15 mouse cellular contexts compared by ENCODE assay signal in the genomic region with DNA sequence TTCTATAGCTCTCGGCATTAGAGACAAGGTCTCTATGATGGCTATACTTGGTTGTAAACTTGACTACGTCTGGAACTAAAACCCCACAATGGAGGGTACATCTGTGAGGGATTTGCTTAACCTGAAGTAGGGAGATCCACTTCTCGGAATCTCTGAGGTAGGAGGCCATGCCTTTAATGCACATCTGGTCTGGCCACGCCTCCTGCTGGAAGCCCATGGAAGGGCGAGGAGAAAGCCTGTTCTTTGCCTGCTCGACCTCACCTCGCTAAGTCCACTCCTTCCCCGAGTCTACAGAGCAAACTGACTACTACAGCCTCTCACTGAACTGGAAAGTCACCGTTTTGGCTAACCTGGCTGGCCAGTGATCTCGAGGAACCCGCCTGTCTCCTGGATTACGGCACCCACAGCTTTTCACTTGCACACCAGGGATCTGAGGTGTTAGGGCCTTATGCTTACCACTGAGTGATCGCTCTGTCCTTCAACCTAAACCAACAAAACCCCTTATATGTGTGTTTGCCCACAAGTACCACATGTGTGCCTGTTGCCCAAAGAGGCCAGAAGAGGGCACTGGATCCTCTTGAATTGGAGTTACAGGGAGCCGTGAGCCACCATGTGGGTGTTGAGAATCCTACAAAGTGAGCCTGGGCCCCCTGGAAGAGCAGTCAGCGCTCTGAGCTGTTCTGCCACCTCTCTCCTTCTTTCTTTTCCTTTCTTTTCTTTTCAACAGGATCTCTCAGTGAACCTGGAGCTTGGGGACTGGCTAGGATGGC. TPM values are rescaled to one million over a fixed set of nuclear protein-coding genes. Genes with fewer than 3 reads are reported as not detected.
DNase-seq lines count a peak whose midpoint lies in the region; ATAC-seq and TF ChIP-seq lines count a peak whose summit lies in the region.
"Had no signal": no experiment of that assay in that cellular context is flagged by ENCODE, and none has a peak within 500 bp of the region (broad histone marks: within the 10 kb centered on the region; RNA-seq: fewer than 3 reads in every experiment).

No protein-coding gene starts in this region.

- H3K27ac ChIP-seq in kidney, postnatal 0 days = no peak overlapping the region
- no peak overlapping the region for H3K27ac ChIP-seq in CH12.LX (ENCODE audit: insufficient read depth, low read depth)
- H3K27ac ChIP-seq: heart, embryonic 13.5 days; hindbrain, embryonic 10.5 days; liver, embryonic 13.5 days; midbrain, embryonic 15.5 days had no signal

- peak; percentile 3 for TF ChIP-seq RAD21 in CH12.LX (IDR thresholded peaks at IDR 0.05; ENCODE audit: low read depth, low read length)

- WGBS in kidney, postnatal 0 days = 81% methylated on average over 15 of the region's 15 CpGs

- H3K27me3 ChIP-seq in kidney, postnatal 0 days (ENCODE audit: insufficient read depth, low read length) = no peaks in the 10 kb centered on the region
- H3K27me3 ChIP-seq in CH12.LX (replicated peaks) = no peaks in the 10 kb centered on the region
- H3K27me3 ChIP-seq: heart, embryonic 13.5 days; liver, embryonic 13.5 days; midbrain, embryonic 15.5 days had no signal

- no peak overlapping the region for H3K9ac ChIP-seq in kidney, postnatal 0 days (ENCODE audit: low read depth, low read length)
- H3K9ac ChIP-seq in CH12.LX (ENCODE audit: insufficient read depth, low read depth) = no peak overlapping the region
- H3K9ac ChIP-seq: heart, embryonic 13.5 days; liver, embryonic 13.5 days; midbrain, embryonic 15.5 days had no signal

- dilution Hi-C loops in CH12.LX (cut with MboI; ENCODE audit: extremely low pct_ligation_motif_present, extremely low pct_unique_long_range_greater_than_20kb, low sequenced_read_pairs) = no loop called here

- peak; percentile 34 for TF ChIP-seq CTCF in kidney, postnatal 0 days (IDR thresholded peaks at IDR 0.05; ENCODE audit: low read depth)
- peak in 1 of 2 experiments; percentile 44; a peak in 2 of 4 replicates for TF ChIP-seq CTCF in CH12.LX (conservative IDR thresholded peaks at IDR 0.05 in 1 of 2, IDR thresholded peaks at IDR 0.05 in 1 of 2; ENCODE audit: low read depth in 2 of 2, low read length in 2 of 2)
- peak; percentile 20; the same call in 1 of the 2 replicates for TF ChIP-seq CTCF in brain, embryonic 14.5 days (IDR thresholded peaks at IDR 0.05; ENCODE audit: borderline replicate concordance, extremely low read depth, insufficient read depth, insufficient read length)

- no peaks in the 10 kb centered on the region for H3K4me1 ChIP-seq in kidney, postnatal 0 days (replicated peaks; ENCODE audit: insufficient read depth, low read length)
- peaks cover 7 to 11% of the 10 kb centered on the region in 2 experiments for H3K4me1 ChIP-seq in CH12.LX (ENCODE audit: control insufficient read depth in 1 of 2, insufficient read depth in 2 of 2)

- H3K9me3 ChIP-seq in kidney, postnatal 0 days (replicated peaks; ENCODE audit: low read length) = no peaks in the 10 kb centered on the region
- peaks cover 7% of the 10 kb centered on the region for H3K9me3 ChIP-seq in CH12.LX (replicated peaks; ENCODE audit: low read length)
- H3K9me3 ChIP-seq: heart, embryonic 13.5 days; liver, embryonic 13.5 days; midbrain, embryonic 15.5 days had no signal

- no peak for DNase-seq in kidney, postnatal 0 days (ENCODE audit: low spot score)
- no peak for DNase-seq in kidney, postnatal 25 days
- DNase-seq in 416B (ENCODE audit: low read depth) = peak; percentile 28
- no peak for DNase-seq in CH12.LX (ENCODE audit: extremely low read depth)
- DNase-seq in brain, embryonic 14.5 days (ENCODE audit: low read depth) = no peak
- DNase-seq in T-cell, adult 2 months (ENCODE audit: low spot score) = no peak
- no peak for DNase-seq in spleen, postnatal 4 days (ENCODE audit: low spot score in 2 of 2)
- DNase-seq: adrenal gland, postnatal 36 days; cerebellum, postnatal 10 days; gastrocnemius, postnatal 36 days; liver, embryonic 13.5 days; lung, postnatal 4 days had no signal

- H3K36me3 ChIP-seq in kidney, postnatal 0 days (ENCODE audit: insufficient read depth, low read length) = peaks cover 57% of the 10 kb centered on the region
- H3K36me3 ChIP-seq in CH12.LX (replicated peaks in 1 of 2; ENCODE audit: control insufficient read depth in 1 of 2, insufficient read depth in 1 of 2, low read length in 1 of 2) = peaks cover 65 to 86% of the 10 kb centered on the region in 2 experiments

- no peak overlapping the region for H3K4me2 ChIP-seq in kidney, postnatal 0 days (ENCODE audit: low read length)
- no peak overlapping the region for H3K4me2 ChIP-seq in CH12.LX (ENCODE audit: insufficient read depth, low read depth, poor library complexity, severe bottlenecking)
- H3K4me2 ChIP-seq: heart, embryonic 13.5 days; liver, embryonic 13.5 days; midbrain, embryonic 15.5 days had no signal

- no peak for TF ChIP-seq POLR2A in CH12.LX (IDR thresholded peaks at IDR 0.05; ENCODE audit: low read depth, low read length)
- no peak for TF ChIP-seq POLR2A in brain, embryonic 14.5 days (IDR thresholded peaks at IDR 0.05; ENCODE audit: borderline replicate concordance, extremely low read depth, insufficient read depth, insufficient read length, poor library complexity, severe bottlenecking)

- peaks cover 27% of the 10 kb centered on the region for H3K79me2 ChIP-seq in CH12.LX (replicated peaks; ENCODE audit: control insufficient read depth, extremely low read depth, insufficient read depth, poor library complexity, severe bottlenecking)

- in situ Hi-C loops in CH12.LX (cut with MboI; ENCODE audit: low pct_ligation_motif_present, low pct_unique_long_range_greater_than_20kb, low sequenced_read_pairs) = no loop called here

- no peak overlapping the region for H3K4me3 ChIP-seq in kidney, postnatal 0 days (replicated peaks; ENCODE audit: low read depth, low read length)
- no peak overlapping the region for H3K4me3 ChIP-seq in CH12.LX (replicated peaks in 1 of 3; ENCODE audit: low read depth in 2 of 3, low read length in 2 of 3, poor library complexity in 1 of 3)
- H3K4me3 ChIP-seq: heart, embryonic 13.5 days; hindbrain, embryonic 10.5 days; liver, embryonic 13.5 days; midbrain, embryonic 15.5 days had no signal

- no peak for TF ChIP-seq EP300 in CH12.LX (IDR thresholded peaks at IDR 0.05; ENCODE audit: low read length)

- no peak for ATAC-seq in kidney, postnatal 0 days (replicated peaks; ENCODE audit: low FRiP score, low read depth)
- ATAC-seq: midbrain, embryonic 15.5 days had no signal

TF ChIP-seq in CH12.LX, 34 proteins besides CTCF, POLR2A, EP300 and RAD21:
- no peak for TF ChIP-seq ZKSCAN1 (IDR thresholded peaks at IDR 0.05; ENCODE audit: borderline replicate concordance, low read depth, low read length)
- no peak for TF ChIP-seq CHD1 (IDR thresholded peaks at IDR 0.05; ENCODE audit: low read depth, low read length)
- TF ChIP-seq TBP (conservative IDR thresholded peaks at IDR 0.05; ENCODE audit: low read depth, low read length) = no peak
- no peak for TF ChIP-seq ZNF384 (IDR thresholded peaks at IDR 0.05; ENCODE audit: low read depth, low read length)

RNA-seq across cellular contexts. Expression of a gene that starts 5.5 kb away (rescaled TPM):
- 14.6 and 17.6 TPM in 2 replicates for polyA plus RNA-seq in kidney, postnatal 0 days (2015; fragmentation: Nextera tagmentation; extraction: Ambion mirVana)
- total RNA-seq in CH12.LX (2012; rRNA removed) = 103 and 132 TPM in 2 replicates
- total RNA-seq in CH12.LX (2014; rRNA removed) = 58.5 and 59.4 TPM in 2 replicates
- polyA plus RNA-seq in CH12.LX (2012; ENCODE audit: insufficient read length, low read depth) = 148 and 181 TPM in 2 replicates
- 38.9 and 55.6 TPM in 2 replicates for polyA plus RNA-seq in brain, embryonic 14.5 days (2012; rRNA removed)

RNA-seq across cellular contexts. Expression of a gene that starts 20.1 kb away (rescaled TPM):
- polyA plus RNA-seq in kidney, postnatal 0 days (2015; fragmentation: Nextera tagmentation; extraction: Ambion mirVana) = 0.50 and 0.66 TPM in 2 replicates
- total RNA-seq in CH12.LX (2012; rRNA removed) (3.8 and 6.3 TPM in 2 replicates), CH12.LX (2014; rRNA removed) (5.8 and 9.4 TPM in 2 replicates)
- polyA plus RNA-seq in CH12.LX (2012; ENCODE audit: insufficient read length, low read depth) = 5.7 and 6.0 TPM in 2 replicates
- 13.7 and 14.0 TPM in 2 replicates for polyA plus RNA-seq in brain, embryonic 14.5 days (2012; rRNA removed)

RNA-seq across cellular contexts. Expression of a gene that starts 26.5 kb away (rescaled TPM):
- polyA plus RNA-seq in kidney, postnatal 0 days (2015; fragmentation: Nextera tagmentation; extraction: Ambion mirVana) = 19.8 and 22.4 TPM in 2 replicates
- 2.9 and 4.3 TPM in 2 replicates for total RNA-seq in CH12.LX (2012; rRNA removed)
- 2.3 and 2.5 TPM in 2 replicates for total RNA-seq in CH12.LX (2014; rRNA removed)
- 5.7 and 7.0 TPM in 2 replicates for polyA plus RNA-seq in CH12.LX (2012; ENCODE audit: insufficient read length, low read depth)
- polyA plus RNA-seq in brain, embryonic 14.5 days (2012; rRNA removed) = 287 and 323 TPM in 2 replicates

RNA-seq across cellular contexts. Expression of a gene that starts 47.3 kb away (rescaled TPM):
- 16.8 and 17.0 TPM in 2 replicates for polyA plus RNA-seq in kidney, postnatal 0 days (2015; fragmentation: Nextera tagmentation; extraction: Ambion mirVana)
- total RNA-seq in CH12.LX (2012; rRNA removed) (1.5 and 2.6 TPM in 2 replicates), CH12.LX (2014; rRNA removed) (0.05 TPM in 1 of 2 replicates, not detected in the other)
- 0.06 and 0.11 TPM in 2 replicates for polyA plus RNA-seq in CH12.LX (2012; ENCODE audit: insufficient read length, low read depth)
- 38.3 and 50.2 TPM in 2 replicates for polyA plus RNA-seq in brain, embryonic 14.5 days (2012; rRNA removed)

RNA-seq across cellular contexts. Expression of a gene that starts 50.8 kb away (rescaled TPM):
- polyA plus RNA-seq in kidney, postnatal 0 days (2015; fragmentation: Nextera tagmentation; extraction: Ambion mirVana) = 0.74 and 0.75 TPM in 2 replicates
- total RNA-seq in CH12.LX (2012; rRNA removed) (0.13 TPM in 1 of 2 replicates, not detected in the other), CH12.LX (2014; rRNA removed) (not detected in 2 replicates)
- polyA plus RNA-seq in CH12.LX (2012; ENCODE audit: insufficient read length, low read depth) = 0.11 and 0.14 TPM in 2 replicates
- polyA plus RNA-seq in brain, embryonic 14.5 days (2012; rRNA removed) = 1.7 and 3.2 TPM in 2 replicates
- total RNA-seq: gastrocnemius, postnatal 36 days had no signal
- polyA plus RNA-seq: liver, embryonic 13.5 days had no signal

Comparison
In these comparisons a context has a peak if more than half of its experiments do, and no peak if none do; other contexts are left out.
1. RNA of a gene that starts 26.5 kb away (polyA plus RNA-seq): 287 to 323 TPM in brain, embryonic 14.5 days; 19.8 to 22.4 TPM in kidney, postnatal 0 days and 5.7 to 7.0 TPM in CH12.LX; every median in the first group is over 10 times any median in the second.